Mouse (Mus musculus): Measurements from ENCODE around the gene Dpm1.
A peak's percentile ranks its signal among the peaks of the same experiment; 100 is the strongest.

Gene Dpm1

GRCm38 (mm10) chr2:168230026-168230728, at the start of gene Dpm1, which contains the start of the genes Gm20716 and Mocs3:
Dpm1 (minus strand) TSS chr2:168230591.
Gm20716 (minus strand) TSS chr2:168230364.
Mocs3 (plus strand) TSS chr2:168230622.
- DNase-seq = peak; percentile 84

- peak; percentile 40 for DNase-seq
These were observed 44.1 kb upstream of the Dpm1 start for GRCm38 (mm10) chr2:168274374-168274935.

GRCm38 (mm10) chr2:168273387-168273786, 43.0 kb upstream of the Dpm1 start:
- DNase-seq = no peak

- no peak for DNase-seq
These were observed 37.6 kb upstream of the Dpm1 start for GRCm38 (mm10) chr2:168268033-168268432.

- DNase-seq = no peak
These were observed 30.5 kb upstream of the Dpm1 start for GRCm38 (mm10) chr2:168260900-168261299.

- no peak for DNase-seq
These were observed 29.7 kb upstream of the Dpm1 start for GRCm38 (mm10) chr2:168260124-168260523.

- DNase-seq = no peak
These were observed 28.7 kb upstream of the Dpm1 start for GRCm38 (mm10) chr2:168259046-168259445.

- no peak for DNase-seq
These were observed 26.8 kb upstream of the Dpm1 start for GRCm38 (mm10) chr2:168257188-168257587.

GRCm38 (mm10) chr2:168256506-168256905, 26.1 kb upstream of the Dpm1 start:
- DNase-seq = no peak

GRCm38 (mm10) chr2:168253822-168254221, 23.4 kb upstream of the Dpm1 start:
- DNase-seq = no peak

- no peak for DNase-seq
These were observed 22.4 kb upstream of the Dpm1 start for GRCm38 (mm10) chr2:168252639-168253292.

- DNase-seq = peak; percentile 88
These were observed 19.9 kb upstream of the Dpm1 start for GRCm38 (mm10) chr2:168250270-168250669.

- no peak for DNase-seq
These were observed 18.5 kb upstream of the Dpm1 start for GRCm38 (mm10) chr2:168248856-168249245.

- DNase-seq = no peak
These were observed 17.9 kb upstream of the Dpm1 start for GRCm38 (mm10) chr2:168248167-168248855.

- no peak for DNase-seq
These were observed 15.2 kb upstream of the Dpm1 start for GRCm38 (mm10) chr2:168245571-168245970.

GRCm38 (mm10) chr2:168243278-168243677, 12.9 kb upstream of the Dpm1 start:
- DNase-seq = no peak

- no peak for DNase-seq
These were observed 12.4 kb upstream of the Dpm1 start for GRCm38 (mm10) chr2:168242841-168243240.

- DNase-seq = no peak
These were observed 7.9 kb upstream of the Dpm1 start for GRCm38 (mm10) chr2:168238335-168238734.

GRCm38 (mm10) chr2:168233286-168233685, 2.9 kb upstream of the Dpm1 start:
- DNase-seq = no peak

GRCm38 (mm10) chr2:168231471-168231829, 1.1 kb upstream of the Dpm1 start:
- DNase-seq = no peak

GRCm38 (mm10) chr2:168230773-168231470, 531 bp upstream of the Dpm1 start:
- peak; percentile 29 for DNase-seq

- DNase-seq = peak; percentile 50
These were observed 1.0 kb downstream of the Dpm1 start for GRCm38 (mm10) chr2:168229116-168230025.
